Mouse (Mus musculus): Measurements from ENCODE around the gene Ces4a. TPM values are rescaled to one million over a fixed set of nuclear protein-coding genes. Genes with fewer than 3 reads are reported as not detected.

Ces4a gene
- total and polyA plus RNA-seq, 2 experiments from 2014 or later, result not detected

GRCm38 (mm10) chr8:105152623-105153398, 21.2 kb downstream of the Ces4a start:
- Histone ChIP-seq H3K4me3 (ENCODE audit: low read depth, low read length) (peak overlapping the region; percentile 36), H3K9ac (replicated peaks; ENCODE audit: low read depth, low read length) (0 out of 2 replicates have a peak overlapping the region, but pooled peaks have one; percentile 8), H3K36me3 (replicated peaks; ENCODE audit: control insufficient read depth, insufficient read depth, low read length) (no peaks in the 10 kb centered on the region), H3K4me2 (ENCODE audit: low read depth, low read length) (peak overlapping the region; percentile 61), H3K27ac (ENCODE audit: low read depth) (no peak overlapping the region), H3K27me3 (ENCODE audit: control insufficient read depth, insufficient read depth, low read length) (no peaks in the 10 kb centered on the region), H3K9me3 (replicated peaks; ENCODE audit: control insufficient read depth, low read length) (no peaks in the 10 kb centered on the region), H3K4me1 (ENCODE audit: control insufficient read depth, insufficient read depth) (peaks cover 6% of the 10 kb centered on the region; the same call in 1 of the 2 replicates)
- WGBS, result 5% methylated on average over 27 of the region's 27 CpGs
- DNase-seq (ENCODE audit: low spot score) (peak; percentile 29), ATAC-seq (ENCODE audit: insufficient read depth, low read depth) (peak; percentile 67)
- TF ChIP-seq EP300 (IDR thresholded peaks at IDR 0.05; ENCODE audit: low read depth) (no peak), CTCF (IDR thresholded peaks at IDR 0.05; ENCODE audit: low read depth) (no peak)

GRCm38 (mm10) chr8:105154316-105154715, 22.7 kb downstream of the Ces4a start:
- no peaks in the 10 kb centered on the region for H3K9me3 ChIP-seq (replicated peaks; ENCODE audit: control insufficient read depth, low read length)
- H3K36me3 ChIP-seq (replicated peaks; ENCODE audit: control insufficient read depth, insufficient read depth, low read length), result no peaks in the 10 kb centered on the region
- ATAC-seq (ENCODE audit: insufficient read depth, low read depth), result no peak

GRCm38 (mm10) chr8:105155091-105155745, 23.6 kb downstream of the Ces4a start:
- whole genome bisulfite sequencing, result 88% methylated on average over 6 of the region's 6 CpGs
- Histone ChIP-seq H3K9ac (replicated peaks; ENCODE audit: low read depth, low read length) (no peak overlapping the region), H3K4me1 (ENCODE audit: control insufficient read depth, insufficient read depth) (peaks cover 6% of the 10 kb centered on the region; the same call in 1 of the 2 replicates), H3K9me3 (replicated peaks; ENCODE audit: control insufficient read depth, low read length) (no peaks in the 10 kb centered on the region), H3K27me3 (ENCODE audit: control insufficient read depth, insufficient read depth, low read length) (no peaks in the 10 kb centered on the region), H3K36me3 (replicated peaks; ENCODE audit: control insufficient read depth, insufficient read depth, low read length) (no peaks in the 10 kb centered on the region), H3K27ac (ENCODE audit: low read depth) (no peak overlapping the region), H3K4me3 (ENCODE audit: low read depth, low read length) (no peak overlapping the region), H3K4me2 (ENCODE audit: low read depth, low read length) (no peak overlapping the region)
- no peak for ATAC-seq (ENCODE audit: insufficient read depth, low read depth)
- TF ChIP-seq EP300 (IDR thresholded peaks at IDR 0.05; ENCODE audit: low read depth) (no peak), CTCF (IDR thresholded peaks at IDR 0.05; ENCODE audit: low read depth) (no peak)
- no peak for DNase-seq (ENCODE audit: low spot score)

More at GRCm38 (mm10) chr8:105154316-105154715, 22.7 kb downstream of the Ces4a start:
- no peak overlapping the region for H3K9ac ChIP-seq (replicated peaks; ENCODE audit: low read depth, low read length)
- no peak overlapping the region for H3K4me3 ChIP-seq (ENCODE audit: low read depth, low read length)
- TF ChIP-seq EP300 (IDR thresholded peaks at IDR 0.05; ENCODE audit: low read depth), result no peak
- no peak for TF ChIP-seq CTCF (IDR thresholded peaks at IDR 0.05; ENCODE audit: low read depth)
- no peaks in the 10 kb centered on the region for H3K27me3 ChIP-seq (ENCODE audit: control insufficient read depth, insufficient read depth, low read length)
- WGBS, result 90% methylated on average over 5 of the region's 5 CpGs
- DNase-seq (ENCODE audit: low spot score), result no peak
- peaks cover 6% of the 10 kb centered on the region; the same call in 1 of the 2 replicates for H3K4me1 ChIP-seq (ENCODE audit: control insufficient read depth, insufficient read depth)
- no peak overlapping the region for H3K4me2 ChIP-seq (ENCODE audit: low read depth, low read length)
- no peak overlapping the region for H3K27ac ChIP-seq (ENCODE audit: low read depth)

- TF ChIP-seq EP300 (IDR thresholded peaks at IDR 0.05; ENCODE audit: low read depth), result no peak
- peak; percentile 40 for TF ChIP-seq CTCF (IDR thresholded peaks at IDR 0.05; ENCODE audit: low read depth)
- Histone ChIP-seq H3K9ac (replicated peaks; ENCODE audit: low read depth, low read length) (no peak overlapping the region), H3K27ac (ENCODE audit: low read depth) (no peak overlapping the region), H3K4me2 (ENCODE audit: low read depth, low read length) (no peak overlapping the region), H3K36me3 (replicated peaks; ENCODE audit: control insufficient read depth, insufficient read depth, low read length) (no peaks in the 10 kb centered on the region), H3K27me3 (ENCODE audit: control insufficient read depth, insufficient read depth, low read length) (no peaks in the 10 kb centered on the region), H3K4me3 (ENCODE audit: low read depth, low read length) (no peak overlapping the region), H3K4me1 (ENCODE audit: control insufficient read depth, insufficient read depth) (peaks cover 6% of the 10 kb centered on the region; the same call in 1 of the 2 replicates), H3K9me3 (replicated peaks; ENCODE audit: control insufficient read depth, low read length) (no peaks in the 10 kb centered on the region)
- DNase-seq (ENCODE audit: low spot score) (no peak), ATAC-seq (ENCODE audit: insufficient read depth, low read depth) (no peak)
- 42% methylated on average over 10 of the region's 10 CpGs for WGBS
These were observed 26.0 kb downstream of the Ces4a start for GRCm38 (mm10) chr8:105157555-105157954.

GRCm38 (mm10) chr8:105158084-105158483, 26.5 kb downstream of the Ces4a start:
- 57% methylated on average over 3 of the region's 3 CpGs for WGBS
- H3K9ac ChIP-seq (replicated peaks; ENCODE audit: low read depth, low read length), result no peak overlapping the region
- no peak overlapping the region for H3K4me3 ChIP-seq (ENCODE audit: low read depth, low read length)
- no peak overlapping the region for H3K27ac ChIP-seq (ENCODE audit: low read depth)
- no peaks in the 10 kb centered on the region for H3K9me3 ChIP-seq (replicated peaks; ENCODE audit: control insufficient read depth, low read length)
- H3K27me3 ChIP-seq (ENCODE audit: control insufficient read depth, insufficient read depth, low read length), result no peaks in the 10 kb centered on the region
- H3K36me3 ChIP-seq (replicated peaks; ENCODE audit: control insufficient read depth, insufficient read depth, low read length), result no peaks in the 10 kb centered on the region
- DNase-seq (ENCODE audit: low spot score) (no peak), ATAC-seq (ENCODE audit: insufficient read depth, low read depth) (no peak)
- H3K4me2 ChIP-seq (ENCODE audit: low read depth, low read length), result no peak overlapping the region
- no peak for TF ChIP-seq CTCF (IDR thresholded peaks at IDR 0.05; ENCODE audit: low read depth)
- peaks cover 6% of the 10 kb centered on the region; the same call in 1 of the 2 replicates for H3K4me1 ChIP-seq (ENCODE audit: control insufficient read depth, insufficient read depth)
